Mouse (Mus musculus) heart, postnatal 10 days (tissue): ENCODE data around the gene Fbxo46. TPM values are rescaled to one million over a fixed set of nuclear protein-coding genes. Genes with fewer than 3 reads are reported as not detected.

Experiments used
- DNase-seq, 2 experiments: peaks; one replicate each; pipeline ENCODE4 v3.0.0; 2021
- intact Hi-C: fragments of 180-260 bp; cut with DNase I; formaldehyde crosslinking; loops from one replicate; pipeline ENCODE4 v1.15.1; 2025
- total RNA-seq, 2 experiments: library from RNA; stranded (reverse); gene quantifications; 2 replicates each; pipeline ENCODE4 v1.2.3; 2021

Gene Fbxo46
- total RNA-seq, 2 experiments from 2014 or later = 5.5 to 7.6 TPM

DNA sequence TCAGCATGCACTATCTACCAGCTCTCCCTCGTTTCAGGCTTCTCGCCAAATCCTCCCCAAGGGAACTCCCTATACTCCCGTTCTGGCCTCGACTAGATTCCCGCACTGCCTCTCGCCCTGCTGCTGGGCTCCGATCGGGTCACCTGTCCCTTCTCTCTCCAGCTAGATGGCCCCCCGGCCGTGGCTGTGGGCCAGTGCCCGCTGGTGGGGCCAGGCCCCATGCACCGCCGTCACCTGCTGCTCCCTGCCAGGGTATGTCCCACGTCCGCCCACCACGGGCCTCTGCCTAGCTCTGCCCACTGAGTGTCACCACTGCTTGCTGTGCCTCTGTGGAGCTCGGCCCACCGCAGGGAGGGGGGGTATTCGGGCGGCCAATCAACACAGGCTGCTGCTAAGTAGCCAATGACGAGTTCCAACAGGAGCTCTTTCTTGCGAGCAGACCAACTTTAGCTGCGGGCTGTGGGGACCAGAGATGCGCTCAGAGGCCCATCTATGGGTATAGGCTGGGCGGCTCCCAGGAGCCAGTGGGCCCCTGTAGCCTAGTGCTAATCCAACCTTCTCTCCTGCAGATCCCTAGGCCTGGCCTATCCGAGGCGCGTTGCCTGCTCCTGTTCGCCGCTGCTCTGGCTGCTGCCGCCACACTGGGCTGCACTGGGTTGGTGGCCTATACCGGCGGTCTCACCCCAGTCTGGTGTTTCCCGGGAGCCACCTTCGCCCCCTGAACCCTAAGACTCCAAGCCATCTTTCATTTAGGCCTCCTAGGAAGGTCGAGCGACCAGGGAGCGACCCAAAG, 27.1 kb upstream of the Fbxo46 start:
- intact Hi-C loops = loop anchor here (1.0 kb wide), 1 partner anchor 23 kb away; no protein-coding TSS in a partner anchor
- DNase-seq = peak; percentile 75 to 81

DNA sequence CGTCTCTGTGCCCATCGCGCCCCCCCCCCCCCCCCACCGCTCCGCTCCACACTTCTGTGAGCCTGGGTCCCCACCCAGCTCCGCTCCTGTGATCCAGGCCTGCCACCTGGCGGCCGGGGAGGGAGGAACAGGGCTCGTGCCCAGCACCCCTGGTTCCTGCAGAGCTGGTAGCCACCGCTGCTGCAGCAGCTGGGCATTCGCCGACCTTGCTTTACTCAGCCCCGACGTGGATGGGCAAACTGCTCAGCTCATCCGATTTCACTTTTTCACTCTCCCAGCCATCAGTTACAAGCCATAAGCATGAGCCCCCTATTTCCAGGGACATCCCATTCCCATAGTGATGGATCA, 26.5 kb upstream of the Fbxo46 start:
- intact Hi-C loops = loop anchor here (1.0 kb wide), 1 partner anchor 24 kb away; no protein-coding TSS in a partner anchor
- DNase-seq = peak; percentile 91 to 92

DNA sequence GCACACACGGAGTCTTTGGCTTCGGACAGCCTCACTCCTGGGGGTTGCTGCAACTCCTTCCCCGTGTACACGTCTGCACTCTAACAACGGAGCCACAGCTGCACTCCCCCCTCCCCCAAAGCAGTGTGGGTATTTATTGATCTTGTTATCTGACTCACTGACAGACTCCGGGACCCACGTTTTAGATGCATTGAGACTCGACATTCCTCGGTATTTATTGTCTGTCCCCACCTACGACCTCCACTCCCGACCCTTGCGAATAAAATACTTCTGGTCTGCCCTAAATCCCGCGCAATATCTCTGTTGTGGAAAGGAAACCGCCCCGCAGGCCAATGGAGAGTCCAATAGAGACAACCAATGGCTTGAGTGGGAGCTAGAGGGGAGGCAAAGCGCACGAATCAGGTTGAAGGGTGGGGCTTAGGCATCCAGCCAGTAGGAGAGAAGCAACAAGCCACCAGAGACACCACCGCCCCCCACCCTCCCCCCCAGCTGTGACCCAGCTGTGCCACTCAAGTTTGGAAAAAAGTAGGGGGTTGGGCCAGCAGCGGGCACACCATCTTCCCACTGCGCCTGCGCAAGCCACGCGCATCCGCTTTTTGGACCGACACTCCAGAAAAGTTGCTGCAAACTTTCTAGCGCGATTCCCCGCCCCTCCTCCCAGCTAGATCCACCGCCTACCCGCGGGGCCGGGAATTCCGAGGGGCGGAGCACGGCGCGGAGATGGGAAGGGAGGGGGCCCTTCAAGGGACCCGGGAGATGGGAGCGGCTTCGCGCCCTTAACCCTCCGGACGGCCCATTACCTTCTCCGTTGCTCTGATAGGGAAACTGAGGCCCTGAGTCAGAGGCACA, 25.9 kb upstream of the Fbxo46 start:
- intact Hi-C loops = loop anchor here (1.0 kb wide), 1 partner anchor 24 kb away; no protein-coding TSS in a partner anchor

DNA sequence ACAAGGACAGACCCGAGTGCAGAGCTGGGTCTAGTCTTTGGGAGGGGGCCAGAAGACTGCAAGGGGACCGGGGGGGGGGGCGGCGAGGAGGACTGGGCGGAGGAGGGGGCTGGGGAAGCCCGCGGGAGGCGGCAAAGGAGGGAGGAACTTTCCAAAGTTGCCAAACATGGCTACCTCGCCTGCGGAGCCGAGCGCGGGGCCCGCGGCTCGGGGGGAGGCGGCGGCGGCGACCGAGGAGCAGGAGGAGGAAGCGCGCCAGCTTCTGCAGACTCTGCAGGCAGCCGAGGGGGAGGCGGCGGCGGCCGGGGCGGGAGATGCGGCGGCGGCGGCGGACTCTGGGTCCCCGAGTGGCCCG, 25.2 kb upstream of the Fbxo46 start, which contains the start of gene Six5:
Six5 (plus strand) TSS at position 124 of the 355 bp plus-strand sequence.
- intact Hi-C loops = no loop called here
- peak in 1 of 2 experiments; percentile 73 for DNase-seq

More for the DNA sequence above, 25.9 kb upstream of the Fbxo46 start:
- DNase-seq = peak; percentile 98

DNA sequence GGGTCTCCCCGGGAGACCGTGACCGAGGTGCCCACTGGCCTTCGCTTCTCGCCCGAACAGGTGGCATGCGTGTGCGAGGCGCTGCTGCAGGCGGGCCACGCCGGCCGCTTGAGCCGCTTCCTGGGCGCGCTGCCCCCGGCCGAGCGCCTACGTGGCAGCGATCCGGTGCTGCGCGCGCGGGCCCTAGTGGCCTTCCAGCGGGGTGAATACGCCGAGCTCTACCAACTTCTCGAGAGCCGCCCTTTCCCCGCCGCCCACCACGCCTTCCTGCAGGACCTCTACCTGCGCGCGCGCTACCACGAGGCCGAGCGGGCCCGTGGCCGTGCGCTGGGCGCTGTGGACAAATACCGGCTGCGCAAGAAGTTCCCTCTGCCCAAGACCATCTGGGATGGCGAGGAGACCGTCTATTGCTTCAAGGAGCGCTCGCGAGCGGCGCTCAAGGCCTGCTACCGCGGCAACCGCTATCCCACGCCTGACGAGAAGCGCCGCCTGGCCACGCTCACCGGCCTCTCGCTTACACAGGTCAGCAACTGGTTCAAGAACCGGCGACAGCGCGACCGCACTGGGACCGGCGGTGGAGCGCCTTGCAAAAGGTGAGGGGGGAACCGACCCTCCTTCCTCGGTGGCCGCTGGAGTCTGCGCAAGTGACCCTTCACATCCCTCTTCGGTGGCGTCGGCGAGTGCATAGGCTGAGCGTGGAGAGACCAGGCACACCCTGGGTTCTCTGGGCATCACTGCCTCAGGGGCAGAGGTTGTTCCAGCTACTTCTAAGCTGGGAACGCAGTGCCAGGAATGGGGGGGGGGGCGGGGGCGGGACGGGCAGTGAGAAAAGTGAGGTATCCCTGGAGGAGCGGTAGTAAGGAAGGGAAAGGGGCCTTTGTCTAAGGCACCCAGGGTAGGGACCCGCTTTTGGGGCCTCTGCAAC, 24.6 kb upstream of the Fbxo46 start:
- peak; percentile 73 to 75 for DNase-seq
- intact Hi-C loops = no loop called here

DNA sequence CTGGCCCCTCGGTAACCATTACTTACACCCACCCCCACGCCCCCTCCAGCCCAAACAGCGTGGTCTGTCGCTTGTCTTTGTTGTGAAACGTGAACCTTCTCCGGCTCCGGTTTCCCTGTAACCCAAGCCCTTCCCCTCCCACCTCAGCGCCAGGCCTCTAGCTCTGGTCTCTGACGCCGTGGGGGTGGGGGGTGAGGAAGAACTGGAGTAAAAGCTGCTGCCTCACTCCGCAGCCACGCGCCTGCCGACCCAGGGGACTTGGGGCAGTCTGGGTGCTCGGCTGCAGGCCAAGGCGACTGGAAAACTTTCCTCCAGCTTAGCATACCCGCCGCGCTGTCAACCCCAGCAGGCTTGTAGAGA, 23.9 kb upstream of the Fbxo46 start:
- DNase-seq = peak; percentile 80
- intact Hi-C loops = no loop called here

DNA sequence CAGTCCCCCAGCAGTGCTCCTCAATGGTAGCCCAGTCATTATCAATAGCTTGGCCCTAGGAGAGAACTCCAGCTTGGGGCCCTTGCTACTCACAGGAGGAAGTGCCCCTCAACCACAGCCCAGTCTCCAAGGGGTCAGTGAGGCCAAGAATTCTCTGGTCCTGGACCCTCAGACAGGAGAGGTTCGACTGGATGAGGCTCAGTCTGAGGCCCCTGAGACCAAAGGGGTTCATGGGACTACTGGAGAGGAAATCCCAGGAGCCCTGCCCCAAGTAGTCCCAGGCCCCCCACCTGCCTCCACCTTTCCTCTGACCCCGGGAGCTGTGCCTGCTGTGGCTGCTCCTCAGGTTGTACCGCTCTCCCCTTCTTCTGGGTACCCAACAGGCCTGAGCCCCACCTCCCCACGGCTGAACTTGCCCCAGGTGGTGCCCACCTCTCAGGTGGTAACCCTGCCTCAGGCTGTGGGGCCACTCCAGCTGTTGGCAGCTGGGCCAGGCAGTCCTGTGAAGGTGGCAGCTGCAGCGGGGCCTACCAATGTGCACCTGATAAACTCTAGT, 23.2 kb upstream of the Fbxo46 start:
- no peak for DNase-seq
- intact Hi-C loops = no loop called here

DNA sequence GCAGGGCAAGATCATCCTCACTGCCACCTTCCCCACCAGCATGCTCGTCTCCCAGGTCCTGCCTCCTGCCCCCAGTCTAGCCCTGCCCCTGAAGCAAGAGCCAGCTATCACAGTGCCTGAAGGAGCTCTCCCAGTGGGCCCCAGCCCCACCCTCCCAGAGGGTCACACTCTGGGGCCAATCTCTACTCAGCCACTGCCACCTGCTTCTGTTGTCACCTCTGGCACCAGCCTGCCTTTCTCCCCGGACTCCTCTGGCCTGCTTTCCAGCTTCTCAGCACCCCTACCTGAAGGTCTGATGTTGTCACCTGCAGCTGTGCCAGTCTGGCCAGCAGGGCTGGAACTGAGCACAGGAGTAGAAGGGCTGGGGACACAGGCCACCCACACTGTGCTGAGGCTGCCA, 22.4 kb upstream of the Fbxo46 start:
- intact Hi-C loops = no loop called here

DNA sequence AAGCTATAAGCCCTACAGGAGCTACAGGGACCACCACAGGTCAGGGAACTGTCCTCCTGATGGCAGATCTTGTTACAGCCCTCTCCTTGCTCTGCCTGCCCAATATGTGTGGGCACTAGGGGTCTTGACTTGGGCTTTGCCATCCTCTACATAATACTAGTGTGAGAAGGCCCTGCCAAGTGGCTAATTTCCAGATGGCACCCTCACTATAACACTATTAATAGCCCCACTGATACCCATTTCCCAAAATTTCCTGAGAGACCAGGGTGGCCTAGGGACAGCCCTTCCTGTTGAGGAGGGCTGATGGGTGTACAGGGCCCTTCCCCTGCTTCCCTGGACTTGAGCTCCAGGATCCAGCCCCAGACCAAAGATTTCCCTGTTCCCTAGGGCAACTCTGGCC, 21.8 kb upstream of the Fbxo46 start:
- intact Hi-C loops = no loop called here

More for the DNA sequence above, 22.4 kb upstream of the Fbxo46 start:
- peak; percentile 55 to 58 for DNase-seq

DNA sequence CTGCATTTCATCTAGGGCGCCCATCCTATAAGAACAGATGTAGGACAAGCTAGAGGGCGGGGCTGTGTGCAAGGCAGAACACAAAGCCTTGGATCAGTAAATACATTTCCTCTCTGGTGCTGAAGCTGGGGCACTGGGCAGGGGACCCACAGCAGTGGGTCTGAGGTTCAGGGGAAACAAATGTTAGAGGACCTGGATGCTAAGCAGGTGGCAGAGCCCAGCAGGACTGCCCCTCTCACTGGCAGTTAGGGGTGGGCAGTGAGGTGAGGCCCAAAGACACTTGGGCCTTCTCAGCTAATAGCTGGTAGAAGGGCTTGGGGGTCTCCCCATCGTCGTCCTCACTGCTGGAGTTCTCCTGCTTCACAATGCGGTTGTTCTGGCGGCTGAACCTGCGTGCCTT, 20.8 kb upstream of the Fbxo46 start:
- DNase-seq = no peak
- intact Hi-C loops = no loop called here

More for the DNA sequence above, 21.8 kb upstream of the Fbxo46 start:
- peak; percentile 84 to 85 for DNase-seq

DNA sequence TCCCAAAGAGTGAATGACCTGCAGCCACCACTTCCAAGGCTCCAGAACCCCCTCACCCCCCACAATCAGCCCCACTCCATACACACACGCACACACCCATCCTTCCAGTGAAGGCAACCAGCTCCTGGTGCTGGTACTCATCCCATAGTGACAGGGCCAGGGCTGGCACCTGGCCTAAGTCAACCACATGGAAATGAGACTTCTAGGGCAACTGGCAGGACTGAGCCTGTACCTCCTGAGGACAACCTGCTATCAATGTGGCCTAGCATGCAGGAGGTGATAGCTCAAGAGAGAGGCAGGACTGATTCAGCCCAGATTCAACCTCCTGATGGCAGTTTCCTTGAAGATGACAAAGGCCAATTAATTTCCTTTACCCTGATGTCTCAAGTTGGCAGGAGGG, 19.4 kb upstream of the Fbxo46 start:
- intact Hi-C loops = no loop called here
- no peak for DNase-seq

DNA sequence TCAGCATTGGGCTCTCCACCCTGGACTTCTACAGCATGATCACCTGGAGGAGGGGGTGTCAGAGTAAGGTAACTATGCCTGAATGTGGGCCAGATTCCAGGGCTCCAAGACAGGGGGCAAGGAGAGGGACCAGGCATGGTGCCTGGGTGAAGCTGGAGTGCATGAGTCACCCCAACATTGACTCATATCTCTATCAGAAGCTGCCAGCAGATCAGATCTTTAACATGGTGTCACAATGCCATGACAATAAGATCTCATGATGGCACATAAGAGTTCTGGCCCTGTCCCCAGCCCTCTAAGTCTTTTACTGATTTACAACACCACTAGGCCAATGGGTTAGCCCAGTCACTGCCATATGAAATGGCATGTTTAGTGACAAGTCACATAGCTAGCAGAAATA, 15.9 kb upstream of the Fbxo46 start:
- DNase-seq = no peak
- intact Hi-C loops = no loop called here

DNA sequence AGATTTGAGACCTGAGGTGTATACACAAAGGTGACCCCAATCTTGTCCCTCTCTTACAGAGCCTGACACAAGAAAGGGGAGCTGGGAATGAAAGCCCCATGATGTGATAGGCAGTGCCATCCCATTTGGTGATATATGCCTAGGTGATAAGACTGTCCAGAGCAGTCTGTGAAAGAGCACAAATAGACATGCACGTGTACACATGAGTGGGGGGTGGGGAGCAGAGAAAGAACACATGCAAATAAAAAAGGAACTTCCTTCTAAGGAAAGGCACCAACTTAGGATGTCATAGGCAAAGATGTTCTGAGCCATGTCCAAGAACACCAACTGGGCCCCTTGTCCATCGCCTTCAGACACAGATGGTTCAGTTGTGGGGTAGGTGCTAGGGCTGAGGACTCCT, 15.2 kb upstream of the Fbxo46 start:
- no peak for DNase-seq
- intact Hi-C loops = no loop called here

DNA sequence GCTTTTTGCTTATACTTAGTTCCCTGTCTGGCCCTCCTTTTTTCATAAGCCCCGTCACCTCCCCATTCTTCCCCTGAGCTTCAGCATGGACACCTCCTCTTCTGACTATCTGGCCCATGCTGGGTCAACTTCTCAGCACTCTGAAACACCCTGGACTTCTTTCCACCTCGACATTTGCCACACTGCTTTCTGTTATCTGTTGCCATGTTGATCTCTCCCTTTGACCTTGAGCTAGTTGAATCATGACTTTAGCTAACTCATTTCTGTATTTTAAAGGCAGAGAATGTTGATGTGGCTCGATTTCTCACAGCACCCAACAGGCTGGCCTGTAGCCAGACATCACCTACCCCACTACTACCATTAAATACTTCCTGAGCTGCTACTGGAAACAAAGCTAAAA, 12.2 kb upstream of the Fbxo46 start:
- intact Hi-C loops = no loop called here

DNA sequence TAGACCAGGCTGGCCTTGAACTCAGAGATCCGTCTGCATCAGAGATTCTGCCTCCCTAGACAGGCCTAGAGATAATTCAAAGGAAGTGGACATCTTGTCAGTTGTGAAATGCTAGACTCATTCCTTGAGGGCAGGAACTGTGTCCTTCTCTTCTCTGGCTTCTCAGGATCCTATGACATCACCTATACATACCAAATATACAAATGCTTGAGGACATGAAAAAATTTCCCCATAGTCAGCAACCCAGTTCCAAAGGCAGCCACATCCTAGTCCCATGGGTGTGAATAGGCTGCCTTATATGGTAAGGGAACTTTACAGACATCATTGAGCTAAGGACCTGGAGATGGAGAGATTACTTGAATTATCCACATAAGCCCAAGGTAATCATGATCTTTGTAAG, 10.1 kb upstream of the Fbxo46 start:
- intact Hi-C loops = no loop called here
- DNase-seq = no peak

More for the DNA sequence above, 12.2 kb upstream of the Fbxo46 start:
- DNase-seq = no peak

DNA sequence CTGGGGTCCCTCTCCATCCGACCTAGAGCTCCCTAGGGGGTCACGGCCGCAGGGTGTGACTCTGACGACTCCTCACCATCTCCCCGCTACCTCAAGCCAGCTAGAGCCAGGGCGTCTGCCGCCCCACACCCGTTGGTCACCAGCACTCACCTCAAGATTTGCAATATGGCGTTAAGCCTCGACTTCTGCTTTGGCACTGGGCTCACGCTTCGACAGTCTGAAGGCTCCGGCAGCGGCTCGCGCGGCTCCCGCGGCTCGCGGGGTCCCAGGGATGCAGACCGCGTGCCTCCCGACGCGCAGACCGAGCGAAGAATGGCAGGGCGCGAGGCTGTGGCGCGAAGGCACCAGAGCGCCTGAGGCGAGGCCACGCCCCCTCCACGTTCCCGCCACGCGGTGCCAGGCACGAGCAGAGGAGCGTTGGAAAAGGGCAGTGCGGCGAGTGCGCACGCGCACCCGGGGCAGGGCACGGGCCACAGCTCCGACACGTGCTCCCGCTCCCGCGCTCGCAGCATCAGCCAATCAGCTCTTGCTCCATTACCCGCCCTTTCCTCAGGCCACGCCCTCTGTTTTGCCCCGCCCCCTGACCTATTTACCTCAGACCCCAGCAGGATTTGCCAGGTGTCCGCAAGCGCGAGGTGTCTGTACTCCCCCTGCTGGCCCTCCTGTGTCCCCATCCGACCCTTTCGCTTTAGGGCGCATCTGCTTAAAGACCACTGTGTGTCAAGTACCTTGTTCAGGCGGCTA, 1.5 kb upstream of the Fbxo46 start, which contains the start of gene Gm4969:
Gm4969 (minus strand) TSS at position 341 of the 744 bp plus-strand sequence.
- intact Hi-C loops = no loop called here
- DNase-seq = peak; percentile 43 to 65

DNA sequence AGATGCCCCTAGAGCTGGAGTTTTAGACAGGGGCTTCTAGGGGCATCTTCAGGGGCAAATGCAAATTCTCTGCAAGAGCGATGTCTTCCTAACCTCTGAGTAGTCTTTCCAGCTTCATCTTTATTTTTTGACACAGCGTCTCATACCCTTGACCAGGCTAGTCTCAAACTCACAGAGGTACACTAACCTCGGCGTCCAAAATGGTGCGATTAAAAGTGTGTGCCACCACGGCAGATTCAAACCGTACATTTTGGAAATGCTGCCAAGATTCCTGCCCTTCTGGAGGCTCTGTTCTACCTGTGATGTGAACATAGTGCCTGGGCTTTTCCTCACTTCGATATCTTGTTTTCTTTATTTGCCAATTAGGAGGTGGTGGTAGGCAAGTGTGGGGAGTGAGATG, 576 bp upstream of the Fbxo46 start:
- peak in 1 of 2 experiments; percentile 26 for DNase-seq
- intact Hi-C loops = no loop called here

DNA sequence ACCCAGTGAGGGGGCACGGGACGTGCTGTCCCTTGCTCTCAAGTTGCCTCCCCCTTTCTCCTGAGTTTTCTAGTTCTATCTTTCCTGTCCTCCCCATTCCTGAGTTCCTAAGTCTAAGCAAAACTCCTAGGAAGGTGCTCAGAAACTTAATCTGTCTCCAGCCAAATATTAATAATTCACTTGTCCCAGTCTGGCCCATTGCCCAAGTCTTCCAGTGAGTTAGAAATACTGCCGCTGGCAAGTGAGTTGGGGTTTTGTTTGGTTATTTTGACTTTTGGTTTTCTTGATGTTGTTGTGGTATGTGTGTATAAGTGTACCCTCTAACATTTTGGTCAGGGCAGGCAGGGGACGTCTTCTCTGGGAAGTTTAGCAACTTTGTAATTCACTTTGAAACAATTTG, 2.0 kb downstream of the Fbxo46 start:
- DNase-seq = no peak
- intact Hi-C loops = no loop called here

DNA sequence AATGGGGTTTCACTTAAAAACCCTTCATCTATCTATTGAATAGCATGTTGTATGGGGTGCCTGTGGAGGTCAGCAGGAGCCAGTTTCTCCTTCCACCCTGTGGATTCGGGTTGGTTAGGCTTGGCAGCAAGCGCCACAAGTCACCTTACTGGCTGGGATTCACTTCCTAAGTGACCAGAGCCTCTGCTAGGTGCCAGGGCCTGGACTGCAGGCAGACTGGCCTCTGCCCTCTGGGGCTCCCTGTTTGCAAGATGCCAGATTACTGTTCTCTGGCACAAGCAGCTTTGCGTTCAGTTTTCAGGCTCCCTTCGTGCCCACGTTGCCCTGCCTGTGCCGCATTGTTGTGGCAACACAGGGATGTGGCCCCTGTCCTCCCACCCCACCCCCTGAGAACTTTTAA, 5.1 kb downstream of the Fbxo46 start:
- intact Hi-C loops = no loop called here
- no peak for DNase-seq

DNA sequence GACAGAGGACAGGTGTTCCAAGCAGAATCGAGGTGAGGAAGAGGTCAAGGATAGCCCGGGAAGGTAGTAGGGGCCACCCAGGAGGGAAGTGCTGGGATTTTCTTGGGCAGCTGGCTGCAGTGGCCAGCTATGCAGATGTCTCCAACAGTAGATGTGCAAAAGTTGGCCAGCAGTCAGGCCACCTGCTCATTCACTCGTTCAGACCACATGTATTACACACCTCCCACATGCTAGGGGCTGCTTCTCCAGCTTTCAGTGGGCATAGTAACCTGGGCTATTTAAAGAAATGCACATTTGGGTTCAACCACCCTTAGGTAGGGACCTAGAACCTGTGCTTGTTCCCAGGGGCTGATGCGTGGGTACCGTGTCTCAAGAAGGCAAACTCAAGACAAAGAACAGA, 8.1 kb downstream of the Fbxo46 start:
- intact Hi-C loops = no loop called here
- no peak for DNase-seq
